Mouse (Mus musculus) c-Kit-negative CD71-positive TER-119-positive erythroid progenitor cells, embryonic 14.5 days (primary cell): ENCODE data around the gene Phc2.

ENCODE experiments used
- DNase-seq: peaks from one replicate; pipeline ENCODE4 v3.0.0-alpha.2; 2013; ENCODE audit warnings: low read depth, low spot score

The Phc2 gene

GRCm38 (mm10) chr4:128742379-128742970 is 88.0 kb downstream of the Phc2 start:
- no peak for DNase-seq

GRCm38 (mm10) chr4:128743031-128743626 is 88.6 kb downstream of the Phc2 start:
- DNase-seq: no peak

GRCm38 (mm10) chr4:128745160-128745559 is 90.7 kb downstream of the Phc2 start:
- no peak for DNase-seq

- DNase-seq: no peak
Measured at GRCm38 (mm10) chr4:128747614-128748270, 93.2 kb downstream of the Phc2 start.

GRCm38 (mm10) chr4:128748309-128748708 is 93.8 kb downstream of the Phc2 start:
- DNase-seq: no peak

GRCm38 (mm10) chr4:128751006-128751405 is 96.5 kb downstream of the Phc2 start:
- no peak for DNase-seq

GRCm38 (mm10) chr4:128752031-128752757 is 97.7 kb downstream of the Phc2 start:
- no peak for DNase-seq

GRCm38 (mm10) chr4:128753571-128753970 is 99.1 kb downstream of the Phc2 start:
- no peak for DNase-seq

- DNase-seq: no peak
Measured at GRCm38 (mm10) chr4:128755064-128755463, 100.6 kb downstream of the Phc2 start, which contains the start of gene A3galt2. Gene A3galt2, plus strand, starts transcription at chr4:128755364.

GRCm38 (mm10) chr4:128755900-128756299 is 101.4 kb downstream of the Phc2 start:
- no peak for DNase-seq

- DNase-seq: no peak
Measured at GRCm38 (mm10) chr4:128759214-128759613, 104.7 kb downstream of the Phc2 start.

GRCm38 (mm10) chr4:128760029-128760428 is 105.5 kb downstream of the Phc2 start:
- DNase-seq: peak; percentile 12

- DNase-seq: no peak
Measured at GRCm38 (mm10) chr4:128766929-128767328, 112.4 kb downstream of the Phc2 start.

GRCm38 (mm10) chr4:128768120-128768519 is 113.6 kb downstream of the Phc2 start:
- no peak for DNase-seq

- no peak for DNase-seq
Measured at GRCm38 (mm10) chr4:128769569-128770355, 115.3 kb downstream of the Phc2 start.

- DNase-seq: no peak
Measured at GRCm38 (mm10) chr4:128770698-128771097, 116.2 kb downstream of the Phc2 start.

- no peak for DNase-seq
Measured at GRCm38 (mm10) chr4:128773820-128774219, 119.3 kb downstream of the Phc2 start.

GRCm38 (mm10) chr4:128774467-128774866 is 120.0 kb downstream of the Phc2 start:
- peak; percentile 55 for DNase-seq

- peak; percentile 54 for DNase-seq
Measured at GRCm38 (mm10) chr4:128776568-128777289, 122.2 kb downstream of the Phc2 start.

GRCm38 (mm10) chr4:128777593-128777992 is 123.1 kb downstream of the Phc2 start:
- no peak for DNase-seq

GRCm38 (mm10) chr4:128782037-128782436 is 127.5 kb downstream of the Phc2 start:
- DNase-seq: no peak
